Mouse (Mus musculus) ovary, postnatal 14 days (tissue): ENCODE measurements around the gene Sipa1l2.

Experiments
- DNase-seq: peaks from one replicate; pipeline ENCODE4 v3.0.0; 2022; ENCODE audit warnings: low spot score

Gene Sipa1l2

DNA sequence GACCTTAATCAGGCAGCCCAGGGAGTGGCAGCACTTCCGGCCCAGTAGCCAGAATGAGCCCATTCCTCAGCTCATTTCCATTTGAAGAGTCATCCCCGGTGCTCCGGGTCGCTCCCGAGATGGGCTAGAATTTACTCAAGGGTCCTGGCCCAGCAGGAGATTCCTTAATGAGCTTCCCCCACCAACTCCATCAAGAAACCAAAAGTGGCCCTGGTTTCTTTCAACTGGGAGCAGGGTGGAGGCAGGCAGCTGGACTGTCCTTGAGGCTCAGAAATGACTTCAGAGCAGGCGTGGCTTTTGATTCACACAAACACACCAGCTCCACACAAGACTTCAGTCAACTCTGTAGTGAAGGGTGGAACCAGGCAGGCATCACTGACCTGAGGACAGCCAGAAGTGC lies 109.0 kb downstream of the Sipa1l2 start:
- DNase-seq: no peak

GRCm38 (mm10) chr8:125449048-125449447 lies 120.6 kb downstream of the Sipa1l2 start:
- no peak for DNase-seq

- DNase-seq: no peak
These were observed 122.1 kb downstream of the Sipa1l2 start for GRCm38 (mm10) chr8:125447543-125447942.

- no peak for DNase-seq
These were observed 123.4 kb downstream of the Sipa1l2 start for GRCm38 (mm10) chr8:125446236-125446635.

DNA sequence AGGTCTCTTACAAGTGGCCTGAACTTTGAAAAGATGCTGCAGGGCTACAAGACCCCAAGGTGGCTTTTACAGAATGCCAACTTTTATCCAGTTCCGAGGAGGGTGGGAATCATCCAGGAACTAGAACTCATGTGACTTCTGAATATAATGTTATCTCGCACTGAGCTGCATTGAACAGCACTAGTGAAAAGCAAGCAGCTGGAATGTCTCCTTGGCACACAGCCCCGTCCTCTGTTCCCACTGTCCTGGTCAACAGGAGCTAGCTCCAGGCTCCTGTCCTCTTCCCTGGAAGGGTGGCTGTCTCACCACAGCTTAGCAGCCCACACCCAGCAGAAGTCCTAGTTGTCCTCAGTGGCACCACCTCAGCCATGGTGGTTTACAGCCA lies 124.4 kb downstream of the Sipa1l2 start:
- peak; percentile 15 for DNase-seq

DNA sequence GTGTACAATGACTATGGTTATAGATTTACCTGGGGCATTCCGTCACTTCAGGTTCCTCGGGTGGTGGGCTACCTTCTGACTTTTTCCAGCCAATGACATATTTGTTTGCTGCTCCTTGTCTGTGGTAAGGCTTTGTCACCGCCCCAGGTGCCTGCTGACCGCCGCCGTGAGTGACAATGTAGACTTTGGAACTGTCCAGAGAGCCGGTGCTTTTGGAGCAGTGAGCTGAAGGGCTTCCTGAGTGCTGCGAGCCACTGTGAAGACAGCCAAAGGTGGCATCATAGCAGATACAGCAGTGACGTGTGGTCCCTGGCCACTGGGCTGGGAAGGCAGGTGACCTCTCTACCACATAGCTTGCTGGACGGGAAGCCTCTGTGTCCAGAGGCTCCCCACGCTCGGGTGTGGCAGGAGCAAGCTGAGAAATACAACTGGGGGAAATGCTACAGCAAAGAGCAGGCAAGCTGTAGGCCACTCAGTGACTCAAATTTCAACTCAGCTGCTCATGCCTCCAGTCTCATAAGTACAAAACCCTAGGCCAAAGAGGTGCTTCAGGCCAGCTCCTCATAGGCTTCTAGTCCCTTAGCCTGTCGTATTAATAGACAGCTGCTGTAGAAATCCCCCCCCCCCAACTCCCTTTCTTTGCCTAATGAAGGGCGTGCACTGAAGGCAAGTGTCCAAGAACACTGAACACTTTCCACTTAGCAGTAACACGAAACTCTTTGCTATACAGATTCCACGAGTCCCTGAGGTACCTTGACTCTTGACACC lies 125.0 kb downstream of the Sipa1l2 start:
- DNase-seq: no peak

DNA sequence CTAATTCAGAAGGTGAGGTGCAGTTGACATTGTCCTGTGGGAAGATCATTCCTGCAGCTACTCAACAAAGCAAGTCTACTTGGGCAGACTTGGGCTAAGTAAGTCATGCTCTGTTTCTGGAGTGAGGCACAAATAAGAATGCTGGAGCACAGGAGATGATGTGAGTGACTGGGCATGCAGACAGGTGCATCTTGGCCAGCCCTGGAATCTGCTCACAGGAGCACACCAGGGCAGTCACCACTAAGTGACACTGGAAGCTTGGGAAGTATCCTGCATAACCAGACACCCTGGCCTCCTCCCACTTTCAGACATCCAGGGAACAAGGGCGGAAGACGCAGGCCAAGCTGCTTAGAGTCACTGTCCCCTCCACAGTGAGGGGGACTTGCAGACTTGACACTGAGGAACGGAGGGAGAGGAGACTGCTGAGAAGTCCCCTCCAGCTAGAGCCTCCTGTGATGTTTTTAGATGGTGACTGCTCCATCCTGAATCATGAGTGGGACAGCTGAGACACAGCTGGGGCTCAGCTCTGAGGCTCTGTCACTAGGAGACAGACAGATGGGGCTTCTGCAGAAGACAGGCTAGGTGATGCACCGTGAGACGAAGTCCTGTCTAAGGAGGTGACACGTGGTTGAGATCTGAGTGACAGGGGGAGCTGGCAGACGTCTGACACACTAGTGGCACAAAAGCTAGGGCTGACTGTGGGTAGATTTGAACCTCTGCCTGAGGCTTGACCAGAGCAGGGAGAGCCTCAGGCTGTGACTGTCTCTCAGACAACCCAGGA lies 134.1 kb downstream of the Sipa1l2 start:
- DNase-seq: no peak

GRCm38 (mm10) chr8:125434151-125434550 lies 135.5 kb downstream of the Sipa1l2 start:
- DNase-seq: no peak

DNA sequence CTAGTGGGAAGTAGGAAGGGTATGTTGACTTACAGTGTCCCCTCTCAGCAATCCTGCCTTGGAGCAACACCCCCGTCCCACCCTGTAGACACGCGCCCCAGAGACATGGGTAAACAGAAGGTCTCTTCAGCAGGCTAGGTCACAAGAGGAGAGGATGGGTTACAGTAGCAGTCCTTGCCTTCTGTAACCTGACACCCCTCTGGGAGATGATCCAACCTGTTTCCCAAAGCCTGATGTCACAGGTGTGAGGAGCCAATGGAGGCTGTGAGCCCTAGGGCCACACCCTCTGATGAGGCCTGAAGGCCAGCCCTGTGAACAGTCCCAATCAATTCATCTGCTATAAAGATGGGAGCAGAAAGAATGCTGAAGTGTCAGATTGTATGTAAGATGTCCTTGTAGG lies 138.3 kb downstream of the Sipa1l2 start:
- peak; percentile 15 for DNase-seq

GRCm38 (mm10) chr8:125430796-125431195 lies 138.8 kb downstream of the Sipa1l2 start:
- DNase-seq: no peak

DNA sequence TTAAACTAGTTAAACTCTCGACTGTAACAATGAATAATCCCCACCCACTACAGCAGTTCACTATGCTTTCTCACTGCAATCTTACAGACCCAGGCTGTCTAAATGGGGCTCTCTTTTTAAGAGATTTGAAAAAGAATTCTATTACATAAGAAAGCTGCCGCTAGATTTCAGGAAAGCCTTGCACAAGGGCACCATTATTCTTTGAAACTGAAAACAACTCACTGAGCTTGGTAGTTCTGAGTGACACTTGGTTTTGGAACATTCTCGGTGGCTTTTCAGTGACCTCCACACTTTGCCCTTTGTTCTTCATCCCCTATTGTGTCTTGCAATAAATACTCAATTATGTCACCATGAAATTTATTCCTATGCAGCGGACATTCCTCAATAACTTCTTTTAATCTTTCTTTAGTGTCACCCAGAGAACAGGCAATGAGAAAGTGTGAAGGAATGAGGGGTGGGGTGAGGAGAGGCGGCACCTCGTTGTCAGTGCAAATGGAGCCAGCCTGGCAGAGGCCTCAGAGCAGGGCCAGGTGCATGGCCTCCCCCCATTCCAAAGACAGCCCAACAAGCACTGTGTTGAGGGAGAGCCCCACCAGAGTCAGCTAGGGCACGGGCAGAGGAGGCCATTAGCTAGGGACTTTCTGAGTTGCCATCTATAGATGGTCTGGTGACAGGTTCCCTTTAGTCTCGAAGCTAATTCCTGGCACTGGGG lies 140.5 kb downstream of the Sipa1l2 start:
- no peak for DNase-seq

DNA sequence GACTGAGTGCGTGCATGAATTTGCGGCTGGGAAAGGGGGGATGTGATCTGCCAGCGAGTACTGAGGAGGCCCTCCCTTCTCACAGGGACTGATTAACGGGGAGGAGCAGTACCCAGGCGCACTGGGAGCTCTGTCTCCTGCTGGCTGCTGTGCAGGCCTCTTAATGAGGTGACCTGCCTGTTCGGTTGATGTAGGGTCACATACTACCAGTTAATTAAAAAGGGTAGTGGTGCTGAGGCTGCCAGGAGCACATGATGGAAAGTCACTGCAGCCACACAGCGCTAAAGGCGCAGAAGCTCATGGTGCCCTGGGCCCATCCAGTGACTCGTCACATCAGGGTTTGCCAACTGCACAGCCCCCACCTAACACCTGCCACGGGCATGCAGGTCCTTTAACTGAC lies 145.7 kb downstream of the Sipa1l2 start:
- no peak for DNase-seq

DNA sequence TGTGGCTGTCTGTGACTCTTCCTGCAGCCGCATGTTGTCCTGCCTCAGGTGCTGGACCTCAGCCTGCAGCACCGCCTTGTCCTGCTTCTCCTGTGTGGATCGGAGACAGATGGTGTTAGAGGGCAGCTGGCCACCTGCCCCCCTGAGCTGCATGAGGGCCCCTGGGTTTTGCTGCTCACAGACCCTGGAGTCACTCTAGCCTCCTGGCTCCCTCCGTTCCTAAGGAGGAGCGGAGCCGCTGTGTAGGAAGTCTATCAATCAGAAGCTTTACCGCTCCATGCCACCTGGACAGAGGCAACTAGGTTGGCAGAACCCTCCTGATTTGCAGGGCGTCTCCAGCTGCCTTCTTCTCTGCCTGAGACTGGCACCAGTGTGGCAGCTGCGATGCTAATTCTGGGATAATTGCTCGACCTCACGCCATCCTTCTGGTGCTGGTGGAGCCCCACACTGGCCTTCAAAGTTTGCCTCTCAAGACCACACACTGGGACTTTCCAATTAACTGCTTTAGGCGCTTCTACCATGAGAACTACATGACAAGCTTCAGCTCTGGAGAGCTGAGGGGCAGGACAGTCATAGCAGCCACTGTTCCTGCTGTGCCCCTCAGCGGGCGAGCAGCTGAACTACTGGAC lies 150.3 kb downstream of the Sipa1l2 start:
- no peak for DNase-seq

GRCm38 (mm10) chr8:125416146-125416545 lies 153.5 kb downstream of the Sipa1l2 start:
- DNase-seq: no peak

GRCm38 (mm10) chr8:125414651-125415050 lies 155.0 kb downstream of the Sipa1l2 start:
- DNase-seq: no peak

DNA sequence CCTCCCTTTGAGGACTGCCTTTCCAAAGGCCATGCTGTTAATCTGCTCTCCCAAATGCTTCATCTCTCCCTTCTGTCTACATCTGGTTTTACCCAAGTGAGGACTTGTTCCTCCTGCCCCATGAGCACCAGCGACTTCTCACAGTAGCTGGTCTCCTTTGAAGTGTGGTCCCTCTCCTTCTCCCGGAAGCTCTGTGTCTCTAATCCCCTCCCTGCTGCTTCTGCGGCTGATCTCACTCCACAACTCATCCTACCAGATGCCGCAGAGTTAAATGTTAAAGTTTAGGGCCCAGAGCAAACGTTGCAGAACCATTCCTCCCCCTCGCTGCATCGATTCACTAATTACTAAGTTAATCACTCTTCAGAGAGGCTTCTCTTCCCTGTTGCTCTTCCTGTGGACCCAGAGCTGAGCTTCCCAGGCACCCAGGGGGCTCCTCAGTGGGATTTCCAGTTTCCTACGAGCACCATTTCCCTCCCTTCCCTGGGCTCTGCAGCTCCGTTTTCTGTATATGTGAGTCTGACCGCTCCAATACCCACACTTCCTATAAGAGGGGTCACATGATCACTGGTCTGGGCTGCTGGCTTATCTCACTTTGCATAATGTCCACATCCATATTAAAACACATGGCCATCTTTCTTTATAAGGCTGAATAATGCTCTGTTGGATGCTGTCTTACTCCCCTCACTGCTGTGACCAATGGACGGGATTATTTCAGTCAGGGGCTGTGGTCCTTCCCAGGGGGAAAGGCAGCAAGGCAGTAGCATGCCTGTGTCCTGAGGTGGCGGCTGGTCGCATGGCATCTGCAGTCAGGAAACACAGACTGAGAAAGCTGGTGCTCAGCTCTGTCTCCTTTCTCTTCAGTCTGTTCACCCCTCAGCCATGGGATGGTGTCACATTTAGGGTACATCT lies 156.4 kb downstream of the Sipa1l2 start:
- DNase-seq: no peak

- DNase-seq: no peak
These were observed 159.0 kb downstream of the Sipa1l2 start for GRCm38 (mm10) chr8:125410646-125411045.

DNA sequence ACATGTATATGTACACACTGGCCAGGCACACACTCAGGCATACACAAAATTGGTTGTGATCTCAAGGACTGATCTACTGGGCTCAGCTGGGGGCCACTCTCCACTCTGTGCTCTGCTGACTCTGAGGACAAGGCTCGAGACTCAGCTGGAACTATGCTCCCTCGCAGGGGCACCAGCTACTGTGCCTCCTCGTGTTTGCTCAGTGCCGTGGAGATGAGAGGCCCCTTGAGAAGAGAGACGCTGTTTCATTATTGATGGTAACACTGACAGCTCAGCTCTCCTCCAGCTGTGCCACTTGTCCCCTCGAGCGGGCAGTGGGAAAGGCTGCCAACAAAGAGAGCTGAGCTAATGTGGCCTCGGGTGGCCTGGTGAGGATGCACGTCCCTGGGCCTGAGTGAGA lies 161.9 kb downstream of the Sipa1l2 start:
- no peak for DNase-seq

DNA sequence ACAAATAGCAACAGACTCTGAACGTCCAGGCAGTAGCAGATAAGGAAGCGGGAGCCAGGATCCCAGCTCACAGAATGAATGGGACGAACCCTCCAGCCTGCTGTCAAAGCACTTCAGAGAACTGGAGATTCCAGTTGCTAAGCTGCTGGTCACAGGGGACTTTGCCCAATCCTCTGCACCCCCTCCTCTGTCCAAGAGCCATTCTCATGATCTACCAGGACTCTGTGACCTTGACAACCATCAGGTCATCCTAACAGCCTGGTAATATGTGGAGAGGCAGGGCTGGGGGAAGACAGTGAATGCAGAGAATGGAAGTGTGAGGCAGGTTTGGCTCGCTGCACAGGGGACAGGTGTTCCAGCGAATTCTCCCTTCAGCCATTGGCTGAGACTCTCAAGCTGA lies 163.2 kb downstream of the Sipa1l2 start:
- no peak for DNase-seq

DNA sequence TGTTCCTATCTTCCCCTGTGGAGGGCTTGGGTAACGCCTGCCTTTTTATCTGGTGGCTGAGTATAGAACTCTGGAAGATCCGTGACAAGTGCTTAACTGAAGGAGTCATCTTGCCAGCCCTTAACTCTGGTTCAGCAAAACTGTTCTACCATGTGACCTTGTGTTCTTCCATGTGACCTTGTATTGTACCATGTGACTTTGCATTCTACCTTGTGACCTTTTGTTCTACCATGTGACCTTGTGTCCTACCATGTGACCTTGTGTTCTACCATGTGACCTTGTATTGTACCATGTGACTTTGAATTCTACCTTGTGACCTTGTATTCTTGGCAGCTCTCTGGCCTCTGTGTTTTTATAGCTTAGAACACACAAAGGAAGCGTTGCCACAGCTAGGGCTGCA lies 168.3 kb downstream of the Sipa1l2 start:
- DNase-seq: no peak

GRCm38 (mm10) chr8:125397981-125398380 lies 171.6 kb downstream of the Sipa1l2 start:
- no peak for DNase-seq
